Mouse (Mus musculus) CH12.LX (cell line): ENCODE results near the gene Chmp4b.

Experiments
- CTCF ChIP-seq, 2 experiments: IDR thresholded peaks in 1 of 2; conservative IDR thresholded peaks in 1 of 2; 2 replicates each; pipeline ENCODE4 v1.5.1; 2011 to 2012; ENCODE audit warnings: low read depth in 2 of 2, low read length in 2 of 2, improper control_type of control experiment in 1 of 2, inconsistent platforms in 1 of 2, mild to moderate bottlenecking in 1 of 2, moderate library complexity in 1 of 2
- HCFC1 ChIP-seq: IDR thresholded peaks from 2 replicates; pipeline ENCODE4 v1.6.1; 2012; ENCODE audit warnings: low read depth, mild to moderate bottlenecking, inconsistent platforms, low read length, improper control_type of control experiment
- JUND ChIP-seq: conservative IDR thresholded peaks from 2 replicates; pipeline ENCODE4 v1.6.1; 2011; ENCODE audit warnings: low read depth, low read length, improper control_type of control experiment
- MAX ChIP-seq: IDR thresholded peaks from 2 replicates; pipeline ENCODE4 v1.6.1; 2011; ENCODE audit warnings: low read length, improper control_type of control experiment
- NELFE ChIP-seq: IDR thresholded peaks from 2 replicates; pipeline ENCODE4 v1.6.1; 2011; ENCODE audit warnings: low read depth, low read length, improper control_type of control experiment
- PAX5 ChIP-seq: IDR thresholded peaks from 2 replicates; pipeline ENCODE4 v1.6.1; 2012; ENCODE audit warnings: low read length, inconsistent platforms, mixed read lengths
- ZNF384 ChIP-seq: IDR thresholded peaks from 2 replicates; pipeline ENCODE4 v1.6.1; 2012; ENCODE audit warnings: low read depth, low read length, improper control_type of control experiment, inconsistent platforms

GRCm38 (mm10) chr2:154742911-154743819 is 91.7 kb downstream of the Chmp4b start:
- TF ChIP-seq JUND (no peak), HCFC1 (no peak), ZNF384 (no peak), PAX5 (no peak), NELFE (no peak), CTCF (conservative IDR thresholded peaks at IDR 0.05 in 1 of 2, IDR thresholded peaks at IDR 0.05 in 1 of 2; ENCODE audit: low read depth in 2 of 2, low read length in 2 of 2) (no peak), MAX (no peak)
